Mouse (Mus musculus): ENCODE data around the gene Akr1c20. TPM values are rescaled to one million over a fixed set of nuclear protein-coding genes. Genes with fewer than 3 reads are reported as not detected.

The Akr1c20 gene
- total RNA-seq (2021): not detected

DNA sequence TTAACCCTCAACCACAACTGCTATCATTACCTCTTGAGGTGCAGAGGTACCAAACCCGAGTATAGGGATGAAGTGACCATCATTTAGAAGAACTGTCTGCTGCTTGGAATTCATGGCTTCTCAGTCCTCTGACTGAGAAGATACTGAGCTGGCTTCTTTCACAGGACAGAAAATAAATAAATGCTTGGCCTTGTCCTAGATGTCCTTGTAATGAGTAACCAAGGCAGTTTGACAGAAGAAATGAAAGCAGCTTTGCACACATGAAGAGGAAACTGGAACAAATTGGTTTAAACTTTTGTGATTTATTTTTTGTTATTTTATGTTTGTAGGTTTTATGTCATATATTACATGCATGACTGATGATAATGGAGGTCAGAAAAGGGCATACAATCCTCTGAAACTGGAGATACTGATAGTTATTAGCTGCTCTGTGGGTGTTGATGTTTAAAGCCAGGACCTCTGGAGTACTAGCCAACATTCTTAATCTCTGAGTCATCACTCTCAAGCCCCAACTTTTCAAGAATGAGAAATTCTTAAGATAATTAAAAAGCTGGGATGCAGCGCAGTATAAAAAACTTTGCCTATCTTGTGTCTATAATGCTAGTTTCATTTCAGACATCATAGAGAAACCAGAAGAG lies at the start of gene Akr1c20:
TSS of gene Akr1c20 (minus strand) at position 145 of the 638 bp plus-strand sequence.
- DNase-seq: no peak
- intact Hi-C loops (cut with DNase I): no loop called here

DNA sequence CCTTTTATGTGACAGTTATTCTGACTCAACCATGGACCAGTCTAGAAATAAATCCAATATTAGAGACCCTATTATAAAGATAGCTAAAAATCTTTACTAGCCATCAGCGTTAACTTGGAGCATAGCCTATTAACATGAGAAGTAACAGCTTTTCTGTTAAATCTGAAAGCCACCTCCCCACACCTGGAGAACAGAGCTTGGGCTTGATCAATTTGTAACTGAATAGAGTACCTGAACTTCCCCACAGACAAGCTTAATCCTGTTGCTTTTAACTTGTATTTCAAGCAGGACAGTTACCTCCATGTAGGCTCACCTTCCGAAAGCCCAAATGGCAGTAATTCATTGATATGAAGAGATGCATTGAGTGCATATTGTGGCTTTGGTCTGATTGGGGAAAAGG lies 42.9 kb upstream of the Akr1c20 start:
- DNase-seq: no peak
- intact Hi-C loops (cut with DNase I): no loop called here

DNA sequence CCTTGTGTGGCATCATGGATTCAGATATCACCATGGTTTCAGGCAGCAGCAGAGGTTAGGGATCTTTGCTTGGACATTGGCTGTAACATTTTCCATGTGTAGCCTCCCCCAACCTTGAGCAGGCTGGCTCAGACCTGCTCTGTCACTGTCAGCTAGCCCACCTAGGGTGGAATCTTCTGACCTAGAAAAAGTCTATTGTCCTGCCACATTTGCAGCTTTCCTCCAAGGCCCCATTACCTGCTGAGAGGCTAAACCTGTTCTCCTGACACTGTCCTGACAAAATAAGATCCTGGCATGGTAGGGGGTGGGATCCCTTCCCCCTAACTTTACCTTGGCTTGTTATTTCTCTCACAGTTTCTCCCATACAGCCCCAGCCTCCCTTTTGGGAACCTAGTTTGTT lies 37.4 kb upstream of the Akr1c20 start:
- intact Hi-C loops (cut with DNase I): no loop called here
- DNase-seq: no peak

DNA sequence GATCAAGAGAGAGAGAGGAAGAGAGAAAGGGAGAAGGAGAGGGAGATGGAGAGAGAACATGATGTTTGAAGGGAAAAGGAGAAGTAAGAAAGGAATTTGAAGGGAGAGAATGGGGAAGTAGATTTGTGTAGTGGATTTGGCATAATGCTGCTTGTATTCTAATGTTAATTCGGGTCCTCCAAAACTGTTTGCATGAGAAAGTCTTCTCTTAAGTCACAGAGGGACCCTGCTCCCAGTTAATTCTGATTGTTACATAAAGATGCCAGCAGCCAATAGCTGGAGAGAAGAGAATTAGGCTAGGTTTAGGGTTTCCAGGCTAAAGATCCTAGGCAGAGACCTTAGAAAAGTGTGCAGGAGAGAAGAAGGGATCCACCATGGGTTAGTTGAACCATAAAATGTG lies 36.0 kb upstream of the Akr1c20 start:
- intact Hi-C loops (cut with DNase I): no loop called here
- no peak for DNase-seq

DNA sequence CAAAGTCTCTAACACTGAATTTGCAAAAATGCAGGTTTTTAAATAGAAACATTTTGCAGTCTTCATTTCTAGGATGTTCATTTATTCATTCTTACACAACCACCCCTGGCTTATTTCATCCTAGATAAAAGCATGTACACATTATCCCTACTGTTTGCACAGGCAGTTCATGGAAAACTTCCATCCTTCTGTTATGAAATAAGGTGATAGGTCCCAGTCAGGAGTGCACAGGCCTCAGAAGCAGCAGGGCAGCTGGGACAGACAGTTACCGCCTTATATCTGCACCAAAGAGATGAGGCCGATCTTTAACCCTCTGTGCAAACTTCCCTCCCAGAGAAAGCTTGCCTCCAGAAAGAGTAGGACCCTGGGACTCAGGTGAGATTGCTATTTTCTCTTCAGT lies 8.3 kb downstream of the Akr1c20 start:
- intact Hi-C loops (cut with DNase I): no loop called here
- no peak for DNase-seq

DNA sequence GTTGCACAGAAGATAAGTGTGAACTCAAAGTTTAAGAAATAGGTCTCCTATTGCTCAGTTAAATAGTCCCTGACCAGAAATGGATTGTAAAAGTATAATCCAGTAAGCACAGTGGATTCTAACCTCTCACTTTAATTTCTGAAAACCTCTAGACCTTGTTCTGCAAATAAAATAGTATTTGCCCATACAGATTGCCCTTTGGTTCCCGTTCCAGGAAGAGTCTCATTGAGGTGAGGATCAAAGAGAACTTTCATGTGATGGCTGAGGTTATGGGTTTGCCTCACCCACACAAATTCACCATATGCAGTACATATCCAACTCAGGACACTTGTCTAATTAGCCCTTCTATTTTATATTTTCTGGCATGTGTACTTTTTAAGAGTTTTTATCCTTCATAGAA lies 55.2 kb downstream of the Akr1c20 start:
- no peak for DNase-seq
- intact Hi-C loops (cut with DNase I): no loop called here

DNA sequence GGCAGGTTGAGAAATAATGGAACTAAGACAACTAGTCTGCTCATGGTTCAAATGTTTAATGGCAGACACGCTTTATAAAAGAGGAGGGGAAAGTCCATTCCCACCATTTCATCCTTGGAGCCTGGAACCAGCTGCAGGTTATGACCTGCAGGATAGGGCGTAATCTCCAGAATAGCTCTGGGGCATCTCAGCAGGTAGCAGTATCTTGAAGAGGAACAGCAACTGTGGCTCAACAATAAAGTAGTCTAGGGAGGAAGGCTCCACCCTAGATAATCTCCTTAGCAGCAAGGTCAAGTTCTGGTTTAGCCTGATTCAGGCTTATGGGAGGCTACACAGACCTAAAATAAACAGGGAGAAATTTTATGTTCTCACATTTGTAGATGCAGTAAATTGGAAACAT lies 57.5 kb downstream of the Akr1c20 start:
- intact Hi-C loops (cut with DNase I): no loop called here
- no peak for DNase-seq

Other genes with a start within 250 kb of the Akr1c20 start
- not detected for gene Akr1c12, start 243.9 kb downstream of the Akr1c20 start, total RNA-seq (2021)
- not detected for gene Akr1c6, start 89.0 kb downstream of the Akr1c20 start, total RNA-seq (2021)
- not detected for gene Akr1c21, start 50.7 kb upstream of the Akr1c20 start, total RNA-seq (2021)
- gene Akr1e1, start 85.8 kb upstream of the Akr1c20 start, total RNA-seq (2021): 10 to 100 TPM; 15.5 to 20.1 TPM

Measured in left cerebral cortex, postnatal 4 days (tissue).